ENCODE assay signal across 21 mouse cellular contexts in the genomic region with DNA sequence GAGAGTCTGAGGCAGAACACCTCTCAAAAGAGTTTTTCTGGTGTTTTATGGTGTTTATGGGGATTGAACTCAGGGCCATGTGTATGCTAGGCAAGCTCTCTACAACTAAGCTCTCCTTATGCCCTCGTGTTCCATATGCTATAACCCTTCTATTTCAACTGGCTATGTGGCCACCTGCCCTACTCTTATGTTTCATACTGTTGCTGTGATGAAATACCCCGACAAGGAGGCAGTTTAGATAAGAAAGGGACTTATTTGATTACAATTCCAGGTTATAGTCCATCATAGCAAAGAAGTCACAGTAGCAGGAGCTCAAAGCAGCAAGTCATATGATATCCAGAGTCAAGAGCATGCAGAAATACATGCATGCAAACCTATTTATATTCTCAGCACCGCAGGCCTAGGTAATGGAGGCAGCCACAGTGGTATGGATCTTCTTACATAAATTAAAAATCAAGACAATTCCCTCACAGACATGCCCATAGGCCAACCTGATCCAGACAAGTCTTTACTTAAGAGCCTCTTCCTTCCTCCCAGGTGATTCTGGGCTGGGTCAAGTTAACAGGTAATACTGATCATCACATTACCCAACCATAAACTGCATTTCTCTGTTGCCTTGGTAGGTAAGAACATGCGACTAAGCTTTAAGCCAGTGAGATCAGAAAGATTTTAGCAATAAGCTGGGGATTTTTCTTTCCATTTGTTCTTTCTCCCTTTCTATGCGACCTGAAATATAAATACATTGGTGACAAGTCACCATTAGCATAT.
DNase-seq lines count a peak whose midpoint lies in the region; ATAC-seq and TF ChIP-seq lines count a peak whose summit lies in the region.
"Had no signal": no experiment of that assay in that cellular context is flagged by ENCODE, and none has a peak within 500 bp of the region (broad histone marks: within the 10 kb centered on the region; RNA-seq: fewer than 3 reads in every experiment).

No protein-coding gene starts in this region.

- H3K27me3 ChIP-seq in intestine, embryonic 15.5 days (replicated peaks) = no peaks in the 10 kb centered on the region; the same call in 1 of the 2 replicates
- H3K27me3 ChIP-seq in intestine, embryonic 16.5 days (replicated peaks; ENCODE audit: control insufficient read depth, insufficient read depth, low read length) = no peaks in the 10 kb centered on the region
- no peaks in the 10 kb centered on the region for H3K27me3 ChIP-seq in intestine, postnatal 0 days (replicated peaks; ENCODE audit: control insufficient read depth, insufficient read depth, low read length)
- H3K27me3 ChIP-seq in lung, postnatal 0 days (replicated peaks; ENCODE audit: insufficient read depth, low read length) = no peaks in the 10 kb centered on the region
- H3K27me3 ChIP-seq: CH12.LX had no signal

- 68% methylated on average over 5 of the region's 5 CpGs for WGBS in intestine, embryonic 15.5 days
- WGBS in intestine, embryonic 16.5 days = 68% methylated on average over 5 of the region's 5 CpGs
- WGBS in intestine, postnatal 0 days = 59% methylated on average over 5 of the region's 5 CpGs
- 70% methylated on average over 5 of the region's 5 CpGs for WGBS in lung, postnatal 0 days

- H3K4me3 ChIP-seq in intestine, embryonic 15.5 days (replicated peaks) = no peak overlapping the region
- H3K4me3 ChIP-seq in intestine, embryonic 16.5 days (ENCODE audit: low read length) = no peak overlapping the region
- H3K4me3 ChIP-seq in intestine, postnatal 0 days (ENCODE audit: low read depth, low read length) = no peak overlapping the region
- no peak overlapping the region for H3K4me3 ChIP-seq in lung, postnatal 0 days (ENCODE audit: low read depth, low read length)

- H3K9ac ChIP-seq in intestine, embryonic 15.5 days = no peak overlapping the region
- H3K9ac ChIP-seq in intestine, embryonic 16.5 days (ENCODE audit: low read depth, low read length) = no peak overlapping the region
- H3K9ac ChIP-seq in intestine, postnatal 0 days (ENCODE audit: low read depth, low read length) = no peak overlapping the region
- no peak overlapping the region for H3K9ac ChIP-seq in lung, postnatal 0 days (replicated peaks; ENCODE audit: low read depth)

- intact Hi-C loops in left cerebral cortex, postnatal 25 days (cut with DNase I) = no loop called here

- H3K36me3 ChIP-seq in intestine, embryonic 15.5 days = no peaks in the 10 kb centered on the region
- H3K36me3 ChIP-seq in intestine, embryonic 16.5 days (ENCODE audit: control insufficient read depth, insufficient read depth, low read length) = no peaks in the 10 kb centered on the region
- no peaks in the 10 kb centered on the region for H3K36me3 ChIP-seq in intestine, postnatal 0 days (ENCODE audit: control insufficient read depth, insufficient read depth)
- no peaks in the 10 kb centered on the region for H3K36me3 ChIP-seq in lung, postnatal 0 days (ENCODE audit: insufficient read depth, low read length)

- no peaks in the 10 kb centered on the region for H3K4me1 ChIP-seq in intestine, embryonic 15.5 days (replicated peaks)
- no peaks in the 10 kb centered on the region for H3K4me1 ChIP-seq in intestine, embryonic 16.5 days (ENCODE audit: control insufficient read depth, insufficient read depth, low read length)
- no peaks in the 10 kb centered on the region for H3K4me1 ChIP-seq in intestine, postnatal 0 days (replicated peaks; ENCODE audit: control insufficient read depth, insufficient read depth, low read length)
- H3K4me1 ChIP-seq in lung, postnatal 0 days (ENCODE audit: insufficient read depth, low read depth, low read length) = no peaks in the 10 kb centered on the region

- H3K27ac ChIP-seq in intestine, embryonic 15.5 days = no peak overlapping the region
- H3K27ac ChIP-seq in intestine, embryonic 16.5 days (ENCODE audit: low read length) = no peak overlapping the region
- H3K27ac ChIP-seq in intestine, postnatal 0 days (ENCODE audit: low read depth, low read length) = no peak overlapping the region
- H3K27ac ChIP-seq in lung, postnatal 0 days (ENCODE audit: low read length) = no peak overlapping the region

- H3K4me2 ChIP-seq in intestine, embryonic 15.5 days (replicated peaks) = no peak overlapping the region
- H3K4me2 ChIP-seq in intestine, embryonic 16.5 days (ENCODE audit: low read depth, low read length) = no peak overlapping the region
- H3K4me2 ChIP-seq in intestine, postnatal 0 days (replicated peaks; ENCODE audit: low read depth) = no peak overlapping the region
- no peak overlapping the region for H3K4me2 ChIP-seq in lung, postnatal 0 days (replicated peaks; ENCODE audit: low read depth, low read length)

- no peak for TF ChIP-seq CTCF in intestine, postnatal 0 days (IDR thresholded peaks at IDR 0.05; ENCODE audit: low read depth)
- TF ChIP-seq CTCF in lung, postnatal 0 days (IDR thresholded peaks at IDR 0.05) = no peak

- TF ChIP-seq EP300 in lung, postnatal 0 days (IDR thresholded peaks at IDR 0.05) = no peak

- ATAC-seq in intestine, embryonic 15.5 days = peak; percentile 51; the same call in 1 of the 2 replicates
- peak; percentile 86 for ATAC-seq in intestine, embryonic 16.5 days
- peak; percentile 87 for ATAC-seq in intestine, postnatal 0 days
- ATAC-seq in lung, postnatal 0 days = no peak
- ATAC-seq: activated CD4-positive, CD25-positive, alpha-beta regulatory T cell, adult 4 months; CD4-positive, CD25-positive, alpha-beta regulatory T cell, adult 4 months; Patski had no signal

- H3K9me3 ChIP-seq in intestine, embryonic 15.5 days = no peaks in the 10 kb centered on the region
- H3K9me3 ChIP-seq in intestine, embryonic 16.5 days (ENCODE audit: control insufficient read depth, low read length) = no peaks in the 10 kb centered on the region
- H3K9me3 ChIP-seq in intestine, postnatal 0 days (ENCODE audit: control insufficient read depth) = no peaks in the 10 kb centered on the region
- no peaks in the 10 kb centered on the region for H3K9me3 ChIP-seq in lung, postnatal 0 days (ENCODE audit: low read length)
- H3K9me3 ChIP-seq: G1E had no signal

- DNase-seq in embryo, embryonic 10.5 days (ENCODE audit: low spot score) = no peak
- DNase-seq in lung, postnatal 0 days (ENCODE audit: low spot score) = no peak
- DNase-seq in left cerebral cortex, postnatal 25 days (ENCODE audit: low spot score in 2 of 2) = no peak
- DNase-seq: adrenal gland, adult 2 months; adrenal gland, adult 8-10 months; adrenal gland, postnatal 10 days; adrenal gland, postnatal 14 days; adrenal gland, postnatal 25 days; adrenal gland, postnatal 36 days; B cell, adult 2 months; cerebellum, adult 11 months; cerebellum, adult 11-12 months; cerebellum, adult 18-20 months had no signal
